14 mouse cellular contexts compared by ENCODE assay signal in genomic region chr6:33078260-33078936, GRCm38 (mm10). TPM values are rescaled to one million over a fixed set of nuclear protein-coding genes. Genes with fewer than 3 reads are reported as not detected.
DNase-seq lines count a peak whose midpoint lies in the region; ATAC-seq and TF ChIP-seq lines count a peak whose summit lies in the region.
"Had no signal": no experiment of that assay in that cellular context is flagged by ENCODE, and none has a peak within 500 bp of the region (broad histone marks: within the 10 kb centered on the region; RNA-seq: fewer than 3 reads in every experiment).

No protein-coding gene starts in this region.

- no peak overlapping the region for H3K9ac ChIP-seq in hindbrain, embryonic 15.5 days
- H3K9ac ChIP-seq in hindbrain, embryonic 12.5 days = no peak overlapping the region
- no peak overlapping the region for H3K9ac ChIP-seq in stomach, embryonic 15.5 days
- no peak overlapping the region for H3K9ac ChIP-seq in stomach, postnatal 0 days (ENCODE audit: low read length)
- no peak overlapping the region for H3K9ac ChIP-seq in limb, embryonic 13.5 days
- H3K9ac ChIP-seq: forebrain, embryonic 13.5 days; liver, embryonic 12.5 days had no signal

- H3K4me2 ChIP-seq in hindbrain, embryonic 15.5 days = 0 out of 2 replicates have a peak overlapping the region, but pooled peaks have one; percentile 7
- no peak overlapping the region for H3K4me2 ChIP-seq in hindbrain, embryonic 12.5 days (replicated peaks)
- H3K4me2 ChIP-seq in stomach, embryonic 15.5 days = 0 out of 2 replicates have a peak overlapping the region, but pooled peaks have one; percentile 8
- H3K4me2 ChIP-seq in stomach, postnatal 0 days (replicated peaks; ENCODE audit: low read depth) = no peak overlapping the region
- peak overlapping the region; percentile 14; the same call in 1 of the 2 replicates for H3K4me2 ChIP-seq in limb, embryonic 13.5 days (replicated peaks)
- H3K4me2 ChIP-seq: forebrain, embryonic 13.5 days; liver, embryonic 12.5 days had no signal

- H3K4me1 ChIP-seq in hindbrain, embryonic 15.5 days (replicated peaks) = no peaks in the 10 kb centered on the region; the same call in 1 of the 2 replicates
- H3K4me1 ChIP-seq in hindbrain, embryonic 12.5 days = no peaks in the 10 kb centered on the region
- no peaks in the 10 kb centered on the region for H3K4me1 ChIP-seq in stomach, embryonic 15.5 days
- no peaks in the 10 kb centered on the region for H3K4me1 ChIP-seq in stomach, postnatal 0 days (replicated peaks; ENCODE audit: control insufficient read depth, insufficient read depth)
- H3K4me1 ChIP-seq in limb, embryonic 13.5 days = no peaks in the 10 kb centered on the region
- H3K4me1 ChIP-seq: forebrain, embryonic 13.5 days; liver, embryonic 12.5 days had no signal

- H3K27ac ChIP-seq in hindbrain, embryonic 15.5 days (replicated peaks) = no peak overlapping the region
- H3K27ac ChIP-seq in hindbrain, embryonic 12.5 days = no peak overlapping the region
- no peak overlapping the region for H3K27ac ChIP-seq in stomach, embryonic 15.5 days
- H3K27ac ChIP-seq in stomach, postnatal 0 days (replicated peaks) = no peak overlapping the region
- no peak overlapping the region for H3K27ac ChIP-seq in limb, embryonic 13.5 days
- H3K27ac ChIP-seq in layer of hippocampus, adult 2 months = no peak overlapping the region
- H3K27ac ChIP-seq: forebrain, embryonic 13.5 days; hindbrain, postnatal 0 days; liver, embryonic 12.5 days had no signal

- H3K27me3 ChIP-seq in hindbrain, embryonic 15.5 days = no peaks in the 10 kb centered on the region
- H3K27me3 ChIP-seq in hindbrain, embryonic 12.5 days = no peaks in the 10 kb centered on the region
- no peaks in the 10 kb centered on the region for H3K27me3 ChIP-seq in stomach, embryonic 15.5 days (replicated peaks)
- H3K27me3 ChIP-seq in stomach, postnatal 0 days (ENCODE audit: control insufficient read depth, insufficient read depth, low read length) = no peaks in the 10 kb centered on the region
- no peaks in the 10 kb centered on the region for H3K27me3 ChIP-seq in limb, embryonic 13.5 days
- H3K27me3 ChIP-seq: forebrain, embryonic 13.5 days; liver, embryonic 12.5 days had no signal

- TF ChIP-seq CTCF in stomach, postnatal 0 days (IDR thresholded peaks at IDR 0.05; ENCODE audit: low read depth) = no peak
- TF ChIP-seq CTCF in layer of hippocampus, adult 2 months (conservative IDR thresholded peaks at IDR 0.05) = no peak

- no peak overlapping the region for H3K4me3 ChIP-seq in hindbrain, embryonic 15.5 days
- H3K4me3 ChIP-seq in hindbrain, embryonic 12.5 days = no peak overlapping the region
- H3K4me3 ChIP-seq in stomach, embryonic 15.5 days (replicated peaks) = no peak overlapping the region
- H3K4me3 ChIP-seq in stomach, postnatal 0 days (ENCODE audit: low read depth, low read length) = no peak overlapping the region
- no peak overlapping the region for H3K4me3 ChIP-seq in limb, embryonic 13.5 days
- no peak overlapping the region for H3K4me3 ChIP-seq in layer of hippocampus, adult 2 months
- H3K4me3 ChIP-seq: forebrain, embryonic 13.5 days; liver, embryonic 12.5 days had no signal

- 62% methylated on average over 19 of the region's 19 CpGs for WGBS in hindbrain, embryonic 15.5 days
- WGBS in hindbrain, embryonic 12.5 days = 70% methylated on average over 19 of the region's 19 CpGs
- 60% methylated on average over 19 of the region's 19 CpGs for WGBS in stomach, embryonic 15.5 days
- 54% methylated on average over 19 of the region's 19 CpGs for WGBS in stomach, postnatal 0 days
- 45% methylated on average over 19 of the region's 19 CpGs for WGBS in limb, embryonic 13.5 days

- H3K9me3 ChIP-seq in hindbrain, embryonic 15.5 days = no peaks in the 10 kb centered on the region
- no peaks in the 10 kb centered on the region for H3K9me3 ChIP-seq in hindbrain, embryonic 12.5 days (replicated peaks)
- H3K9me3 ChIP-seq in stomach, embryonic 15.5 days = no peaks in the 10 kb centered on the region; the same call in 1 of the 2 replicates
- no peaks in the 10 kb centered on the region for H3K9me3 ChIP-seq in stomach, postnatal 0 days (ENCODE audit: control insufficient read depth, low read length)
- H3K9me3 ChIP-seq in limb, embryonic 13.5 days = no peaks in the 10 kb centered on the region
- H3K9me3 ChIP-seq: forebrain, embryonic 13.5 days had no signal

- DNase-seq in stomach, postnatal 0 days (ENCODE audit: low spot score) = no peak
- DNase-seq in layer of hippocampus, adult 2 months (ENCODE audit: low spot score in 2 of 2) = no peak
- no peak for DNase-seq in cerebellum, adult 9-11 months
- DNase-seq in cerebellum, postnatal 14 days = no peak
- DNase-seq: B cell, adult 2 months; cerebellum, adult 11-12 months; right cerebral cortex, postnatal 25 days had no signal

- no peaks in the 10 kb centered on the region for H3K36me3 ChIP-seq in hindbrain, embryonic 15.5 days
- no peaks in the 10 kb centered on the region for H3K36me3 ChIP-seq in hindbrain, embryonic 12.5 days
- H3K36me3 ChIP-seq in stomach, embryonic 15.5 days = no peaks in the 10 kb centered on the region
- no peaks in the 10 kb centered on the region for H3K36me3 ChIP-seq in stomach, postnatal 0 days (ENCODE audit: control insufficient read depth, insufficient read depth, low read length)
- no peaks in the 10 kb centered on the region for H3K36me3 ChIP-seq in limb, embryonic 13.5 days
- H3K36me3 ChIP-seq: liver, embryonic 12.5 days had no signal

- ATAC-seq in hindbrain, embryonic 15.5 days (ENCODE audit: low FRiP score, low read depth) = no peak
- no peak for ATAC-seq in hindbrain, embryonic 12.5 days (ENCODE audit: low FRiP score)
- ATAC-seq in stomach, embryonic 15.5 days (ENCODE audit: insufficient read depth, low FRiP score, low read depth) = no peak
- ATAC-seq in stomach, postnatal 0 days (ENCODE audit: low FRiP score, low TSS enrichment) = no peak
- no peak for ATAC-seq in limb, embryonic 13.5 days (ENCODE audit: low FRiP score, low read depth)
- ATAC-seq: forebrain, embryonic 13.5 days; hindbrain, postnatal 0 days; liver, embryonic 12.5 days had no signal

- no peak for TF ChIP-seq EP300 in stomach, postnatal 0 days (optimal IDR thresholded peaks at IDR 0.05)

RNA-seq across cellular contexts. Expression of gene Chchd3, which starts 18.3 kb away (rescaled TPM):
- polyA plus RNA-seq in hindbrain, embryonic 15.5 days (2015; fragmentation: Nextera tagmentation; extraction: Ambion mirVana) = 112 and 121 TPM in 2 replicates
- 115 and 118 TPM in 2 replicates for polyA plus RNA-seq in hindbrain, embryonic 12.5 days (2016; fragmentation: Nextera tagmentation; extraction: Ambion mirVana)
- 112 and 121 TPM in 2 replicates for polyA plus RNA-seq in stomach, embryonic 15.5 days (2015; fragmentation: Nextera tagmentation; extraction: Ambion mirVana)
- polyA plus RNA-seq in stomach, postnatal 0 days (2015; fragmentation: Nextera tagmentation; extraction: Ambion mirVana) = 91.0 and 92.4 TPM in 2 replicates
- polyA plus RNA-seq in limb, embryonic 13.5 days (2015; fragmentation: Nextera tagmentation; extraction: Ambion mirVana) = 103 and 105 TPM in 2 replicates
- total RNA-seq in layer of hippocampus, adult 2 months (2021) = 100 to 1,000 TPM in 1 of 2 experiments, 10 to 100 TPM in 1; 91.1 to 103 TPM

Comparison
In these comparisons a context has a peak if more than half of its experiments do, and no peak if none do; other contexts are left out.
1. H3K4me2 ChIP-seq: peak in hindbrain, embryonic 15.5 days (single experiment), stomach, embryonic 15.5 days (single experiment) and limb, embryonic 13.5 days (single experiment); none in hindbrain, embryonic 12.5 days (single experiment) and stomach, postnatal 0 days (single experiment).